In genomic region chr9:40877146-40877880, GRCm38 (mm10) we compare ENCODE assay signal across 9 mouse cellular contexts. TPM values are rescaled to one million over a fixed set of nuclear protein-coding genes. Genes with fewer than 3 reads are reported as not detected.
DNase-seq lines count a peak whose midpoint lies in the region; ATAC-seq and TF ChIP-seq lines count a peak whose summit lies in the region.
"Had no signal": no experiment of that assay in that cellular context is flagged by ENCODE, and none has a peak within 500 bp of the region (broad histone marks: within the 10 kb centered on the region; RNA-seq: fewer than 3 reads in every experiment).

No protein-coding gene starts in this region.

- peak; percentile 12 for DNase-seq in adrenal gland, postnatal 14 days
- DNase-seq in adrenal gland, adult 2 months, result no peak
- peak; percentile 58 for DNase-seq in forebrain, postnatal 0 days
- no peak for DNase-seq in right cerebral cortex, postnatal 4 days
- no peak for DNase-seq in thymus, adult 18-20 months
- no peak for DNase-seq in left cerebral cortex, postnatal 36 days (ENCODE audit: low spot score in 2 of 2)
- DNase-seq: adrenal gland, postnatal 36 days had no signal

- peaks cover 31% of the 10 kb centered on the region for H3K4me1 ChIP-seq in E14TG2a.4 (replicated peaks; ENCODE audit: low read depth, low read length)
- H3K4me1 ChIP-seq in forebrain, postnatal 0 days (ENCODE audit: insufficient read depth), result no peaks in the 10 kb centered on the region
- 0 out of 2 replicates have a peak, but pooled peaks cover 5% of the 10 kb centered on the region for H3K4me1 ChIP-seq in liver, embryonic 15.5 days (replicated peaks)

- H3K27me3 ChIP-seq in E14TG2a.4 (ENCODE audit: insufficient read depth, low read length), result peaks cover 94% of the 10 kb centered on the region
- H3K27me3 ChIP-seq in forebrain, postnatal 0 days (ENCODE audit: insufficient read depth, low read length), result peaks cover 57% of the 10 kb centered on the region
- peaks cover 94% of the 10 kb centered on the region for H3K27me3 ChIP-seq in liver, embryonic 15.5 days

- peaks cover 14% of the 10 kb centered on the region for H3K9me3 ChIP-seq in E14TG2a.4 (ENCODE audit: low read length)
- H3K9me3 ChIP-seq in forebrain, postnatal 0 days (ENCODE audit: low read length), result no peaks in the 10 kb centered on the region
- no peaks in the 10 kb centered on the region for H3K9me3 ChIP-seq in liver, embryonic 15.5 days (replicated peaks)

- H3K4me2 ChIP-seq in forebrain, postnatal 0 days (ENCODE audit: low read depth), result no peak overlapping the region
- peak overlapping the region; percentile 15; the same call in 1 of the 2 replicates for H3K4me2 ChIP-seq in liver, embryonic 15.5 days

- 2% methylated on average over 42 of the region's 42 CpGs for WGBS in forebrain, postnatal 0 days
- WGBS in liver, embryonic 15.5 days (ENCODE audit: insufficient replicate concordance), result 1% methylated on average over 42 of the region's 42 CpGs

- intact Hi-C loops in left cerebral cortex, postnatal 36 days (cut with DNase I), result no loop called here

- no peak for ATAC-seq in forebrain, postnatal 0 days
- no peak for ATAC-seq in liver, embryonic 15.5 days (ENCODE audit: insufficient read depth)

- H3K27ac ChIP-seq in forebrain, postnatal 0 days (ENCODE audit: low read depth, low read length), result no peak overlapping the region
- H3K27ac ChIP-seq in liver, embryonic 15.5 days (replicated peaks), result no peak overlapping the region

- H3K9ac ChIP-seq in forebrain, postnatal 0 days, result no peak overlapping the region
- no peak overlapping the region for H3K9ac ChIP-seq in liver, embryonic 15.5 days

- no peaks in the 10 kb centered on the region for H3K36me3 ChIP-seq in E14TG2a.4 (ENCODE audit: insufficient read depth, low read length)
- no peaks in the 10 kb centered on the region for H3K36me3 ChIP-seq in forebrain, postnatal 0 days (ENCODE audit: insufficient read depth)
- no peaks in the 10 kb centered on the region for H3K36me3 ChIP-seq in liver, embryonic 15.5 days (replicated peaks)

- H3K4me3 ChIP-seq in E14TG2a.4 (replicated peaks; ENCODE audit: low read length), result peak overlapping the region; percentile 55
- H3K4me3 ChIP-seq in forebrain, postnatal 0 days (ENCODE audit: low read depth, low read length), result 0 out of 2 replicates have a peak overlapping the region, but pooled peaks have one; percentile 5
- H3K4me3 ChIP-seq in liver, embryonic 15.5 days (replicated peaks), result peak overlapping the region; percentile 12; the same call in 1 of the 2 replicates

- no peak for TF ChIP-seq CTCF in E14TG2a.4 (conservative IDR thresholded peaks at IDR 0.05; ENCODE audit: low read length)
- TF ChIP-seq CTCF in forebrain, postnatal 0 days (IDR thresholded peaks at IDR 0.05; ENCODE audit: low read depth), result no peak

RNA-seq across cellular contexts. Expression of gene Bsx, which starts 3.4 kb away (rescaled TPM):
- not detected in 2 replicates for total RNA-seq in adrenal gland, postnatal 14 days (2021)
- not detected for total RNA-seq in adrenal gland, adult 2 months (2021)
- polyA plus RNA-seq in adrenal gland, adult 2 months (2012; rRNA removed), result 0.08 TPM in 1 of 2 replicates, not detected in the other
- 1.2 and 1.3 TPM in 2 replicates for total RNA-seq in forebrain, postnatal 0 days (2014; rRNA removed)
- polyA plus RNA-seq in forebrain, postnatal 0 days (2015; fragmentation: Nextera tagmentation; extraction: Ambion mirVana), result 0.40 and 1.0 TPM in 2 replicates
- not detected in 2 replicates for polyA plus RNA-seq in liver, embryonic 15.5 days (2015; fragmentation: Nextera tagmentation; extraction: Ambion mirVana)
- under 1 TPM in 1 of 2 experiments, not detected in 1; 0.15 TPM for total RNA-seq in left cerebral cortex, postnatal 36 days (2021)
- total RNA-seq: adrenal gland, postnatal 36 days had no signal

Comparison
In these comparisons a context has a peak if more than half of its experiments do, and no peak if none do; other contexts are left out.
1. DNase-seq: peak in adrenal gland, postnatal 14 days (single experiment) and forebrain, postnatal 0 days (single experiment); none in adrenal gland, adult 2 months (single experiment), right cerebral cortex, postnatal 4 days (single experiment), thymus, adult 18-20 months (0 of 2) and left cerebral cortex, postnatal 36 days (0 of 2).
2. H3K4me3 ChIP-seq: peak in every context shown above with its lines; median percentile 55 in E14TG2a.4; 12 in liver, embryonic 15.5 days; 5 in forebrain, postnatal 0 days.